Mouse (Mus musculus) activated CD4-positive, CD25-positive, alpha-beta regulatory T cell (primary cell): Measurements from ENCODE around the gene Ubxn2a. TPM values are rescaled to one million over a fixed set of nuclear protein-coding genes. Genes with fewer than 3 reads are reported as not detected.

ENCODE experiments used
- polyA plus RNA-seq, 2 experiments: library from polyadenylated mRNA; unstranded; fragments of 100-300 nt; shearing (Covaris generic); gene quantifications; one replicate each; pipeline ENCODE4 v1.2.1; 2017

Gene Ubxn2a
- polyA plus RNA-seq: 10 to 100 TPM; 34.2 to 37.8 TPM

DNA sequence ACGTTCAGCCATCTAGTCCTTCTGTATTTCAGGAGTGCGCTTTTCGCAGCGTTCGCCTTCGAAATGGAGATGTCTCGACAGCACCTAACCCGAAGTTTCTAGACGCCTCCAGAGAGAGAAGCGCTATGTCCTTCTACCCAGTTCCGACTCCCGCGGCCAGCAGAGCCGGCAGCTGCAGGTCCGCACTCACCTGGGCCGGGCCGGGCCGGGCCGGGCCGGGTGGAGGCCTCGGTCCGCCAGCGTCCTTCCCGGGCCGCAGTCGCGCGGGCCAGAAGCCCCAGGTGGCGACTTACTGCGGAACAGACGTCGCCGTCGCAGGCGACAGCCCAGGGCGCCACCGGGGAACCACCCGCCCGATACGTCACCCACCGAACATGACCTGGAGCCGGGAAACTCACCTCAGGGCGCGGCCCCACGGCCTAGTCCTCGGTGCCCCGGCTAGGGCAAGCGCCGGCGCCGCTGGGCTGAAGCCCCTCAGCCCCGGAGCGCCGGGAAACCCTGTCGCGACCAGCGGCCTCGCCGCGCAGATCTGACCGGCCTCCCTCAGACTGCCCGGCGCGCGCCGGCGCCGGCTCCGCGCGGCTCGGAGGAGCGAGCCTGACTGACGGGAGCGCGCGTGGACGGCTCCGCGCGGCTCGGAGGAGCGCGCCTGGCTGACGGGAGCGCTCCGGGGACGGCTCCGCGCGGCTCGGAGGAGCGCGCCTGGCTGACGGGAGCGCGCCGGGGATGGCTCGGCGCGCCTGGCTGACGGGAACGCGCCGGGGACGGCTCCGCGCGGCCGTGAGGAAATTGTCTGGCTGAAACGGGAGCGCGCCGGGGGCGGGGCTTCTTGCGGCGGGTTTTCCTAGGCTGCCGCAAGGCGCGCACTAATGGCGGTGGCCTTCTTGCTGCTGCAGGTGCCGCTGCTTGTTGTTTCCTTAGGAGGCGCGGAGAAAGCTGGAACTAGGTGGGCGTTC is at the start of gene Ubxn2a:
Gene Ubxn2a, minus strand, starts transcription at position 755 of the 956 bp plus-strand sequence.

DNA sequence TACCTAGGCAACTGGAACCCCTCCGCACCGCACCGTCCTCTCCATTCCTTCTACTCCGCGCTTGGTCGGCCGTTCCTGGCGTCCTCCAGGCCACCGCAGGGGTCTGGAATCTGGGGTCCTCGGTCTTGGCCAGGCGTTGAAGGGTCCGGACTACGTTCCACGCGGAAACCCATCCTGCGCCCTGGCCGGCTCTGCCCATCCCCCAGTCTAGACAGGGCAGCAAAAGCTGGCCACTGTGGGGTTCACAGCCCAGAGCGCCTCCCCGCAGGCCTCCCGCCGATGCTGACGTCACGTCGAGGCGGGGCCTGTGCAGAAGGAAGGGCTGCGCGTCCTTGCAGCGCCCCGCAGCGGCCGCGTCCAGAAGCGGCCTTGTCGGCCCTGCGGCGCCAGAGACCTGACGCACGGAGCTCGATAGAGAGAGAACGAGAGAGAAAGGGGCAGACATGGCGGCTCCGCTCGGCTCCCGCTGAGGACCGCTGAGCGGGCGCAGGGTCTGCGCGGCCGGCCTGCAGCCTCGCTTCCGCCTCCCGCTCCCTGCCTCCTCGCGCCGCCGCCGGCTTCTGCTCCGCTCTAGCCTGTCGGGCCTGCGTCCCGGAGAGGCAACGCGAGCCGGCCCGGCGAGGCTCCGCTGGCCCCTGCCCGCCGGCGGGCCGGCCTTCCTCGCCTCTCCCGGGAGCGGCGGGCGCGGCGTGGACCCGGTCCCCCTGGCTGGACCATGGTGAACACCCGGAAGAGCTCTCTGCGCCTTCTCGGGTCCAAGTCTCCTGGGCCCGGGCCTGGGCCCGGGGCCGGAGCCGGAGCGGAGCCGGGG is 9.7 kb upstream of the Ubxn2a start, which contains the start of gene Atad2b:
Gene Atad2b, plus strand, starts transcription at position 360 of the 811 bp plus-strand sequence.

DNA sequence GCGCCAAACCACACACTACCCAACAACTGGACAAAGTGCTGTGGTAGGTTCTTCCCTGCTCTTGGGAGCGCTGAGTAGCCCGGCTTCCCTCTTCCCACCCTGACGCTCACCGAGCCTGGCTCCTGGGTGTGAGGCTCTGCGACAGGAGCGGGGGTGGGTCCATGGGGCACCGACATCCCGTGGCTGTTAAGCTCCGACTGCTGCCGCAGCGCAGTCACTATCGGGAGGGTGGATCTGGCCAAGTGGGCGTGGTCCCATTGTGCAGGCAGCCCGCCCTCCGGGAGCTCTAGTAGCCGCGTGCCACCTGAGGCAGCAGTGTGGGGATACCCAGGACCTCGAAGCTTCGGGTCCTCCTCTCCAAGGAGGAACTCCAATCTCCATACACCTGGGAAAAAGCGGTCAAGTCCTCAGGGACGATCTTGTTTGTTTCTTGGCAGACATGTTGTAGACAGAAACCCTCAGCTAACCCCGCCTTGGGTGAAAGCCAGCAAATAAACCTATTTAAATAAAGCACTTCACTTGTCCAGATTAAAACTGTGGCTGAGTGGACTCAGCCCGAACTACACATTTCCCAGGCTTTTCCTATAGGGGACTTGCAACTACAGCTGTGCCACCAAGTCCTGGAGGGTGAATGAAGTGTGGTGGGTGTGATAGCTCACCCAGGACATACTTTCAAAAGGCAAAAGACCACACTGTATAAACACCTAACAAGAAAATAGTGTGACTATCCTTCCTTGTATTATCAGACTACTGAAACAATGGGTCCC is 33.2 kb downstream of the Ubxn2a start, which contains the start of gene Mfsd2b:
Gene Mfsd2b, minus strand, starts transcription at position 199 of the 767 bp plus-strand sequence.

DNA sequence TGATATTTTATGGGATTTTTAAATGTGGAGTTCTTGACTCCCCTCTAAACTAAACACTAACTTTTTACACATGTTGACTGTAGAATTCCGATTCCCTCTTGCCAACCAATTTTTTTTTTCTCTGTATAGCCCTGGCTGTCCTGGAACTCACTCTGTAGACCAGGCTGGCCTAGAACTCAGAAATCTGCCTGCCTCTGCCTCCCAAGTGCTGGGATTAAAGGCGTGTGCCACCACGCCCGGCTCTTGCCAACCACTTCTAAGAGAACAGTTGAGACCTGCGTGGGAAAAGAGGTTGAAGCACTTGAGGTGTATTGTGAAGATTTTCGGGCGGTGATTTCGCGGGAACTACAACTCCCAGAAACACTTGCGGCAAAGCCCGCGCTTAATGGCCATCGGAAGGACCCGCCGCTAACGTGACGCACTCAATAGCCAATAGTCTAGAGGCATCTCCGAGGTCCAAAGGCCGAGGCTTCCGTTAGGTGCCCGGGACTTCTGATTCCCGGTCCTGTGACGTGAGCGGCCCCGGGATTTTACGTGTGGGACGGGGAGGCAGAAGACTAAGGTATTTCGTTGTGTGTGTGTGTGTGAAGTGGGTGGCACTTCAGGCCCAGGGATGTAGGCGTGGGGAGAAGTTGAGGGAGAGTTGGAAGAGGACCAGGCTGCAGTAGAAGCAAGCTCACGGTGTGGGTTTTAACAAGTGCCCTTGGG is 64.5 kb downstream of the Ubxn2a start, which contains the start of gene Wdcp:
Gene Wdcp, plus strand, starts transcription at position 414 of the 708 bp plus-strand sequence.

DNA sequence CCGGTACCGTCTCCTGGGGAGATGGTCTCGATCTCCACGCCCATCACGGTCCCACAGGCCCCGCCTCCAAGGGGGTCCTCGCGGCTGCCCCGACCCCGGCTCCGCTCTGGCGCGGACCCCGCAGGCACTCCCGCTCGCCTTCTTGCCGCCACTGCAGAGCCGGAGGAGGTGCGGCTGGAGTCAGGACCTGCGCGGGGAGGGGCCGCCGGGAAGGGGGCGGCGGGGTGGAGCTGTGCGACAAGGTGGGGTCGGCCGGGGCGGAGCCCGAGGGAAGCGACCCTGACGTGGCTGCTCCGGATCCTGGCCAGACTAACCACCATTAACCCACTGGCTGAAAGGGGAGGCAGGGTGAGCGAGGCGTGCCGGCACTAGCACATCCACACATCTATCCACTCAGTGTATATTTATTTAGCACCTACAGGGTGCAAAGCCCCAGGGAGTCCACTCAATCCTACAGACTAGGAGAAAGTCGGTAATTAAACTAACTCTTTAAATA is 66.1 kb downstream of the Ubxn2a start, which contains the start of gene Fkbp1b:
Gene Fkbp1b, minus strand, starts transcription at position 200 of the 496 bp plus-strand sequence.

Other genes starting within 250 kb of the Ubxn2a start
- under 1 TPM in 1 of 2 experiments, not detected in 1; 0.55 TPM for gene Fam228a, start 169.3 kb downstream of the Ubxn2a start, polyA plus RNA-seq
- 1 to 10 TPM in 1 of 2 experiments, under 1 TPM in 1; 0.43 to 1.5 TPM for gene Pfn4, start 138.7 kb downstream of the Ubxn2a start, polyA plus RNA-seq
- gene Fam228b, start 138.4 kb downstream of the Ubxn2a start, polyA plus RNA-seq: 1 to 10 TPM in 1 of 2 experiments, not detected in 1; 1.2 TPM
- gene Sf3b6, start 90.2 kb downstream of the Ubxn2a start, polyA plus RNA-seq: 100 to 1,000 TPM; 341 to 477 TPM
- 1 to 10 TPM in 1 of 2 experiments, not detected in 1; 1.4 TPM for gene Fkbp1b, start 66.1 kb downstream of the Ubxn2a start, polyA plus RNA-seq
- gene Wdcp, start 64.4 kb downstream of the Ubxn2a start, polyA plus RNA-seq: 10 to 100 TPM in 1 of 2 experiments, 1 to 10 TPM in 1; 9.4 to 10.3 TPM
- gene Mfsd2b, start 33.3 kb downstream of the Ubxn2a start, polyA plus RNA-seq: under 1 TPM; 0.70 to 0.93 TPM
- gene Atad2b, start 9.6 kb upstream of the Ubxn2a start, polyA plus RNA-seq: 10 to 100 TPM; 51.5 to 54.2 TPM